Mouse (Mus musculus): ENCODE results near the gene Sptssa. TPM values are rescaled to one million over a fixed set of nuclear protein-coding genes. Genes with fewer than 3 reads are reported as not detected.

Sptssa gene
- 113 TPM for polyA plus RNA-seq (2014; fragmentation: Illumina TruSeq; extraction: RNeasy Lipid Tissue Mini Kit (QIAGEN cat#74804); ENCODE audit: insufficient read depth, low read depth, low replicate concordance)

DNA sequence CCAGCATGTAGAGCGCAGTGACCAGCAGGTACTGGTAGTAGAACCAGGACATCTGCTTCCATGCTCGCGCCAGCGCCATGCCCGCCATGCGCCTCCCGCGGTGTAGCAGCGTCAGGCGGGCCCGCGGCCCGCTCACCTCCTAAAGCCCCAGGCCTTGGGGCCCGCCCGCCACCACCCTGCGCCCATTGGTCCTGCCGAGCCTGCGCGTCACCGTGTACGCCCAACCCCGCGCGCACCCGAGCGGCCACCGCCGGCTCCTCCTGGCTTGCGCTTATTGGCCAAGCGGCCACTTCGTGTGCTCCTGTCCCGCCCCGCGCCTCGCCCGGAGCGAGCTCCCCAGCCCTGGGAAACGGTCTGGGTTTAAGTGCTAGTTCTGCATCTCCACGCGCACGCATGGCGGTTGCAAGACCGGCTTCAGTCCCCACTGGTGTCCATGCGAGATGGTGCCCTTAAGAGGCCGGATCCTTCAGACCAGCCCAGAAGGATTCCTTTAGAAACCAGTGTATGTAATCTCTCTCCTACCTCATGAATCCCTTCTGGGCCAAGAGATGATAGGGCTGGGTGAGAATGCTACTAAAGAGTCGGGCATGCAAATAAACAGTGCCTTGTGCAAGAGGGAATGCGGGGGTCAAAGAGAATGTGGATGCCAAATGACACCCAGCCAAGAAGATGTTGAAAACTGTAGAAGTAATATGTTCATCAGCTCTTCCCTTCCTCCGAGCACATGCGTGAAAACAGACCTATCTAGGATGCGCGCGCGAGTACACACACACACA lies at the start of gene Sptssa:
Sptssa (minus strand) TSS at position 178 of the 776 bp plus-strand sequence.

DNA sequence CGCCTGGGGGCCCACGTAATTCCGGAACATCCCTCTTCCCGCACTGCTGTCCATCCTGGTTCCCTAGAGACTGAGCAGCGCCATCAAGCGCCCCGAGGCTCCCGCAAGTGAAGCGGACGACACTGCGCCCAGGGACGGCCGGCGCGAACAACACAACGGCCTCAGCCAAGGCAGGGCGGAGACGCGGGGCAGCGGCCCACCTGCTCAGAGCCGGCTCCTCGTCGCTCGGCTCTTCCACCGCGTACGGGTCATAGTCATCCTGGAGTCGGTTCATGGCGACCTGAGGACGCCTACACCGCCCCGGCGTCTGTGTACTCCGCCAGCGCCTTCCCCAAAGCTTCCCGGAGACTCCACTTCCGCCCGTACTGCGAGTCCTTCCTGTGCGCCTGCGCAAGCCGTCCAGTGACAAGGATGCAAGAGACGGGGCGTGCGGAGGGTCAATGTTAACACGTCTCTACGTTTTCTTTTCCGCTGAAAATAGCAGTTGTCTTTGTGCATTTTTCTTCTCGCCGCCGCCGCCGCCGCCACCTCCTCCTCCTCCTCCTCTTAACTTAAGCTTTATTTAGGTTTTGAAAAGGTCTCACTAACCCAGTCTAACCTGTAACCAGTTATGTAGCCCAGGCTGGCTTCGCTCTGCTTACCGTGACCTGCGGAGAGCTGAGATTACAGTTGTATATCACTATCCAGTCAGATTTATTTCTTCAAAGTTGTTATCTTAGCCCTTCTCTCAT lies 39.3 kb upstream of the Sptssa start, which contains the start of gene Eapp:
Eapp (minus strand) TSS at position 387 of the 731 bp plus-strand sequence.

Other genes starting within 250 kb of the Sptssa start
- gene Eapp, start 39.3 kb upstream of the Sptssa start, polyA plus RNA-seq (2014; fragmentation: Illumina TruSeq; extraction: RNeasy Lipid Tissue Mini Kit (QIAGEN cat#74804); ENCODE audit: insufficient read depth, low read depth, low replicate concordance) = 29.1 TPM
- gene Snx6, start 139.1 kb upstream of the Sptssa start, polyA plus RNA-seq (2014; fragmentation: Illumina TruSeq; extraction: RNeasy Lipid Tissue Mini Kit (QIAGEN cat#74804); ENCODE audit: insufficient read depth, low read depth, low replicate concordance) = 49.5 TPM
- gene Cfl2, start 206.3 kb upstream of the Sptssa start, polyA plus RNA-seq (2014; fragmentation: Illumina TruSeq; extraction: RNeasy Lipid Tissue Mini Kit (QIAGEN cat#74804); ENCODE audit: insufficient read depth, low read depth, low replicate concordance) = 73.2 TPM